In genomic region chr15:84965575-84966360, GRCm38 (mm10) we compare ENCODE assay signal across 10 mouse cellular contexts. TPM values are rescaled to one million over a fixed set of nuclear protein-coding genes. Genes with fewer than 3 reads are reported as not detected.
DNase-seq lines count a peak whose midpoint lies in the region; ATAC-seq lines count a peak whose summit lies in the region.
"Had no signal": no experiment of that assay in that cellular context is flagged by ENCODE, and none has a peak within 500 bp of the region (broad histone marks: within the 10 kb centered on the region; RNA-seq: fewer than 3 reads in every experiment).

No protein-coding gene starts in this region.

- H3K27me3 ChIP-seq in forebrain, embryonic 10.5 days (ENCODE audit: poor library complexity, severe bottlenecking), result no peaks in the 10 kb centered on the region
- H3K27me3 ChIP-seq in forebrain, embryonic 12.5 days, result no peaks in the 10 kb centered on the region
- no peaks in the 10 kb centered on the region for H3K27me3 ChIP-seq in embryonic facial prominence, embryonic 14.5 days (replicated peaks; ENCODE audit: control insufficient read depth, insufficient read depth, low read length)
- H3K27me3 ChIP-seq: heart, embryonic 15.5 days had no signal

- peaks cover 2% of the 10 kb centered on the region for H3K4me1 ChIP-seq in forebrain, embryonic 10.5 days
- peaks cover 5% of the 10 kb centered on the region; the same call in 1 of the 2 replicates for H3K4me1 ChIP-seq in forebrain, embryonic 12.5 days
- H3K4me1 ChIP-seq in embryonic facial prominence, embryonic 14.5 days (ENCODE audit: control insufficient read depth, insufficient read depth, low read length), result no peaks in the 10 kb centered on the region
- H3K4me1 ChIP-seq: heart, embryonic 15.5 days had no signal

- no peak overlapping the region for H3K9ac ChIP-seq in forebrain, embryonic 12.5 days
- H3K9ac ChIP-seq in embryonic facial prominence, embryonic 14.5 days (ENCODE audit: low read depth, low read length), result no peak overlapping the region
- H3K9ac ChIP-seq: heart, embryonic 15.5 days had no signal

- peaks cover 8% of the 10 kb centered on the region for H3K36me3 ChIP-seq in forebrain, embryonic 10.5 days (replicated peaks)
- H3K36me3 ChIP-seq in forebrain, embryonic 12.5 days (replicated peaks), result peaks cover 6% of the 10 kb centered on the region; the same call in 1 of the 2 replicates
- H3K36me3 ChIP-seq in embryonic facial prominence, embryonic 14.5 days (ENCODE audit: control insufficient read depth, insufficient read depth, low read length), result no peaks in the 10 kb centered on the region
- H3K36me3 ChIP-seq: heart, embryonic 15.5 days had no signal

- H3K4me3 ChIP-seq in forebrain, embryonic 10.5 days, result no peak overlapping the region
- H3K4me3 ChIP-seq in forebrain, embryonic 12.5 days (replicated peaks), result no peak overlapping the region
- no peak overlapping the region for H3K4me3 ChIP-seq in embryonic facial prominence, embryonic 14.5 days (ENCODE audit: low read depth, low read length)
- H3K4me3 ChIP-seq: heart, embryonic 15.5 days had no signal

- no peak for ATAC-seq in forebrain, embryonic 12.5 days (ENCODE audit: low FRiP score)
- ATAC-seq in embryonic facial prominence, embryonic 14.5 days (ENCODE audit: low read depth), result no peak

- no peaks in the 10 kb centered on the region for H3K9me3 ChIP-seq in forebrain, embryonic 10.5 days
- no peaks in the 10 kb centered on the region for H3K9me3 ChIP-seq in forebrain, embryonic 12.5 days
- no peaks in the 10 kb centered on the region for H3K9me3 ChIP-seq in embryonic facial prominence, embryonic 14.5 days (ENCODE audit: control insufficient read depth, low read length)
- H3K9me3 ChIP-seq: heart, embryonic 15.5 days had no signal

- no peak overlapping the region for H3K4me2 ChIP-seq in forebrain, embryonic 12.5 days
- no peak overlapping the region for H3K4me2 ChIP-seq in embryonic facial prominence, embryonic 14.5 days (ENCODE audit: low read depth, low read length)
- H3K4me2 ChIP-seq: heart, embryonic 15.5 days had no signal

- 69% methylated on average over 7 of the region's 7 CpGs for WGBS in forebrain, embryonic 10.5 days
- WGBS in forebrain, embryonic 12.5 days, result 62% methylated on average over 7 of the region's 7 CpGs
- WGBS in embryonic facial prominence, embryonic 14.5 days, result 63% methylated on average over 7 of the region's 7 CpGs

- DNase-seq in forebrain, embryonic 10.5 days (ENCODE audit: extremely low spot score, low spot score), result peak; percentile 39
- peak; percentile 29 to 66 for DNase-seq in spleen, adult 18-20 months
- DNase-seq in spleen, adult 12 weeks (ENCODE audit: low spot score), result no peak
- peak; percentile 70 for DNase-seq in embryonic facial prominence, embryonic 14.5 days (ENCODE audit: low spot score)
- peak; percentile 59 for DNase-seq in lung, postnatal 10 days
- no peak for DNase-seq in left cerebral cortex, adult 8-10 months (ENCODE audit: low spot score in 2 of 2)
- DNase-seq in left cerebral cortex, adult 9 months (ENCODE audit: low spot score in 2 of 2), result no peak

- no peak overlapping the region for H3K27ac ChIP-seq in forebrain, embryonic 10.5 days
- H3K27ac ChIP-seq in forebrain, embryonic 12.5 days, result no peak overlapping the region
- no peak overlapping the region for H3K27ac ChIP-seq in embryonic facial prominence, embryonic 14.5 days (replicated peaks; ENCODE audit: low read depth, low read length)
- H3K27ac ChIP-seq: heart, embryonic 15.5 days had no signal

RNA-seq across cellular contexts. Expression of gene 5031439G07Rik, which starts 22.6 kb away (rescaled TPM):
- polyA plus RNA-seq in forebrain, embryonic 10.5 days (2016; fragmentation: Nextera tagmentation; extraction: Ambion mirVana), result 9.6 and 9.8 TPM in 2 replicates
- 14.2 and 14.5 TPM in 2 replicates for polyA plus RNA-seq in forebrain, embryonic 12.5 days (2016; fragmentation: Nextera tagmentation; extraction: Ambion mirVana)
- 9.2 and 11.1 TPM in 2 replicates for polyA plus RNA-seq in embryonic facial prominence, embryonic 14.5 days (2014; fragmentation: Nextera tagmentation; extraction: Ambion mirVana)
- 100 to 1,000 TPM; 105 to 107 (median 107) TPM for total RNA-seq in left cerebral cortex, adult 8-10 months (2022)

RNA-seq across cellular contexts. Expression of gene Nup50, which starts 42.6 kb away (rescaled TPM):
- polyA plus RNA-seq in forebrain, embryonic 10.5 days (2016; fragmentation: Nextera tagmentation; extraction: Ambion mirVana), result 75.8 and 77.5 TPM in 2 replicates
- 64.0 and 72.5 TPM in 2 replicates for polyA plus RNA-seq in forebrain, embryonic 12.5 days (2016; fragmentation: Nextera tagmentation; extraction: Ambion mirVana)
- polyA plus RNA-seq in embryonic facial prominence, embryonic 14.5 days (2014; fragmentation: Nextera tagmentation; extraction: Ambion mirVana), result 27.4 and 28.6 TPM in 2 replicates
- total RNA-seq in left cerebral cortex, adult 8-10 months (2022), result 10 to 100 TPM; 27.8 to 30.0 (median 28.9) TPM

RNA-seq across cellular contexts. Expression of gene Gm29666, which starts 45.9 kb away (rescaled TPM):
- 1.1 and 1.3 TPM in 2 replicates for polyA plus RNA-seq in forebrain, embryonic 10.5 days (2016; fragmentation: Nextera tagmentation; extraction: Ambion mirVana)
- 0.85 and 1.2 TPM in 2 replicates for polyA plus RNA-seq in forebrain, embryonic 12.5 days (2016; fragmentation: Nextera tagmentation; extraction: Ambion mirVana)
- 0.28 and 0.33 TPM in 2 replicates for polyA plus RNA-seq in embryonic facial prominence, embryonic 14.5 days (2014; fragmentation: Nextera tagmentation; extraction: Ambion mirVana)
- 1 to 10 TPM; 1.4 to 1.8 (median 1.7) TPM for total RNA-seq in left cerebral cortex, adult 8-10 months (2022)

RNA-seq across cellular contexts. Expression of gene Upk3a, which starts 51.2 kb away (rescaled TPM):
- not detected in 2 replicates for polyA plus RNA-seq in forebrain, embryonic 10.5 days (2016; fragmentation: Nextera tagmentation; extraction: Ambion mirVana)
- 0.24 TPM in 1 of 2 replicates, not detected in the other for polyA plus RNA-seq in forebrain, embryonic 12.5 days (2016; fragmentation: Nextera tagmentation; extraction: Ambion mirVana)
- 8.3 and 13.0 TPM in 2 replicates for polyA plus RNA-seq in embryonic facial prominence, embryonic 14.5 days (2014; fragmentation: Nextera tagmentation; extraction: Ambion mirVana)
- under 1 TPM in 2 of 4 experiments, not detected in 2; 0.35 to 0.44 TPM for total RNA-seq in left cerebral cortex, adult 8-10 months (2022)
- total RNA-seq: neutrophil, adult 5-6 weeks had no signal

Comparison
In these comparisons a context has a peak if more than half of its experiments do, and no peak if none do; other contexts are left out.
1. DNase-seq: peak in forebrain, embryonic 10.5 days (single experiment), spleen, adult 18-20 months (2 of 2), embryonic facial prominence, embryonic 14.5 days (single experiment) and lung, postnatal 10 days (single experiment); none in spleen, adult 12 weeks (single experiment), left cerebral cortex, adult 8-10 months (0 of 2) and left cerebral cortex, adult 9 months (0 of 2).